Mouse (Mus musculus) MN1 (cell line): ENCODE measurements around the gene 1810062G17Rik.
A peak's percentile ranks its signal among the peaks of the same experiment; 100 is the strongest.

Source experiments
- DNase-seq: peaks from one replicate; pipeline ENCODE4 v3.0.0-alpha.2; 2016; ENCODE audit warnings: low spot score

Gene 1810062G17Rik

GRCm38 (mm10) chr3:36476261-36477155 is 771 bp downstream of the 1810062G17Rik start:
- no peak for DNase-seq

DNA sequence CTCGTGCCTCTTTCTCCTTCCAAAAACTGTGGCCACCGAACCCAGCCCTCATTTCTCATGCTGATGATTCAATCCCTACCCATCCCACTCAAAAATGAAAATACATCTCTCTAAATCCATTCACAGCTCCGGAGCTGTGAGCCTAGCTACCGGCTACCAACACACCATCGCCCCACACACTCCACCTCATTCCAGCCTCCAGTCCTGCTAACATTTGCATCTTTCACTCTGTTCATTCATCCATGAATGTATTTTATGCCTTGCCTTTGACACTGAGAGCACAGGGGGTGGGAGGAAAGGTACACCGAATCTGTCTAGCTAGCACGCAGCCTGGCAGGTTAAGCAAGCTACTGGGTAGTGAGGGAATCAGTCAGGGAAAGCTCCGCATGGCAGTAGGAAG is 3.0 kb downstream of the 1810062G17Rik start:
- no peak for DNase-seq

GRCm38 (mm10) chr3:36480486-36480885 is 4.7 kb downstream of the 1810062G17Rik start:
- no peak for DNase-seq

- peak; percentile 74 for DNase-seq
These were observed 6.0 kb downstream of the 1810062G17Rik start for GRCm38 (mm10) chr3:36481776-36482193.

- no peak for DNase-seq
These were observed 7.2 kb downstream of the 1810062G17Rik start for GRCm38 (mm10) chr3:36482940-36483339.

GRCm38 (mm10) chr3:36484292-36484691 is 8.6 kb downstream of the 1810062G17Rik start:
- no peak for DNase-seq

DNA sequence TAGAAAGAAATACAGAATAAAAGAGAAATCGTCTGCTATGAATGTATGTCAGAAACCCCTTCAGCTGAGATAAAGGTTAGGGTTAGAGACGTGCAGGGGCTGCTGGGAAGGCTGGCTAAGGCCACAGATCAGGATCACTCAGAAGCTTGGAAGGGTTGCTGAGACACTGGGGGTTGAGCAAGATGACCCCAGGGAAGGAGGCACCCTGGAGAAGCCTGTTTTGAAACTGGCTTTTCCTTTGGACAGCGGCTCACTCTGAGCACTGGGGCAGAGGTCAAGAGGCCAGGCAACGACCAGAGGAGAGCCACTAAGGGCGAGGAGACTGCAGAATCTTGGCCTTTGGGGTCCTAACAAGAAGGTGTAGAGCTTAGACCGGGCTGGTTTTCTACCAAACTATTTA is 10.4 kb downstream of the 1810062G17Rik start:
- no peak for DNase-seq

DNA sequence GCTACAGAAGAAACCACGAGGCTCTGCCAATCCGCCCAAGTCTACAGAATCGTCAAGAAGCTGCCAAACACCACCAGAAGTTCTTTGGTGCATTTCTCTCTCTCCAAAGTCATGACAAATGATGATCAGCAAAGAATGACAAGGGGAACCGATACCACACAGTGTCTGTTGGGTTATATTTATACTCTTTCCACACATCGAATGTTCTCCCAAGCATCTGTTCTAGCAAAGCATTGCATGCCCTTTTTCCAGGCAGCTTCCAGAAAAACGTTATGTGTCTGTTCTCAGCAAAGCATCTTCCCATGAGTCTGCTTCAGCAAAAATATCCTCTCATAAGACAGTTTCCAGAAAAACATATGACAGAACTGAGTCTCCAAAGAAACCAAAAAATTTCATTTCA is 11.1 kb downstream of the 1810062G17Rik start:
- no peak for DNase-seq

- DNase-seq = no peak
These were observed 12.6 kb downstream of the 1810062G17Rik start for GRCm38 (mm10) chr3:36488367-36488766.

- DNase-seq = no peak
These were observed 13.3 kb downstream of the 1810062G17Rik start for GRCm38 (mm10) chr3:36488899-36489589.

- no peak for DNase-seq
These were observed 13.8 kb downstream of the 1810062G17Rik start for GRCm38 (mm10) chr3:36489590-36489910.

GRCm38 (mm10) chr3:36491535-36491934 is 15.8 kb downstream of the 1810062G17Rik start:
- DNase-seq = no peak

DNA sequence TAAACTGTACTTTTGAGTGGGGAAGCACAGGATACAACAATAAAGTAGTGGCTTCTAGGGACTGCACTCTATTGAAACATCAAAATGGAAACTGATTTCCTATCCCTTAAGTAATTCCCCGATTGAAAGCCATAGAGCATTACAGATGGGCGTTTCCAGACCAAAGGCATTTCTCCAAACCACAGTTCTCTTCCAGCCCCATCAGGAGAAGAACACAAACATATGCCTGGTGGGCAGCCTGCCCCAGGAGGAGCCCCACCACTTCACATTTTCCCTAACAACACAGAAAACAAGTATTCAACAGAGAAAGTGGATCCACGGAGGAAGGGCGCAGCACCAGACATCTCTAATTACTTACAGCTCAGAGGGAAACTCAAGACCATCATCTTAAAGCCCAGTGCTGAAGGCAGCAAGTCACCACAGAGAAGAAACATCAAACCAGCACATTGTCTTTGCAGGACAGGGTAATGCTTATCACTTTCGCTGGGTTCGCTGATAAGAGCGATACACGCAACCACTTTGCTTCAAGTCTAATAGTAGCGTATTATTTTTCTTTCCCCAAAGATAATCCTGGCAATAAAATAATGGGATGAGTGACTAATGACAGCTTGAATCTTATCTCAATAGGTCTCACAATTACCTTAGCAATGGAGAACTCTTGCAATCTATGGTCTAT is 17.1 kb downstream of the 1810062G17Rik start:
- no peak for DNase-seq

DNA sequence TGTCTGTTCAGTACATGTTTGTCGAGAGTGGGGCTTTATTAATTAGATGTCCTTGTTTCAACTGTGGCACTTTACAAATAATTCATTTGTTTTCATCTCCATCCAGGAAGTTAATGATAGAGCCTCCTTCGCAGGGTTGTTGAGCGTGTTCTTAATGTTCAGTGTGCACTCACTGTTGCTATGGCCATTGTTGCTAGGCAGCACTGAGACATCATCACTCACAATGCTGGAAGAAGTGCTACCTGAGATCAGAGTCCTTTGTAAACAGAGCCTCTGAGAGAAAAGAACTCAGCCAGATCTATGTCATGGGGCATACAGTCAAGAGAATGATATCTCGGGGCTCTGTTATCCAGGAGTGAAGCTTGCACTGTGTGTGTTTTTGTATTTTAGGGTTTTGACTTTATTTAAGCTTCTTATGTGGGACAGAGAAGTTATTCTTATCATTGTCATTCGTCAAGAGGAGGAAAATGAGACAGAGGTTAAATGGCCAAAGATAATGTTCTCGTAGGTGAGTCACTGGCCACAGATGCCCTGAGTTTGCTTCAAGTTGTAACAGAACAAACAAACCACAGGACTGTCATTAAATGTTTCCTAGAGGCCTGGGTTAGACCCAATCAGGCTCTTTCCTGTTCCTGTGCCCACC is 18.0 kb downstream of the 1810062G17Rik start:
- no peak for DNase-seq

DNA sequence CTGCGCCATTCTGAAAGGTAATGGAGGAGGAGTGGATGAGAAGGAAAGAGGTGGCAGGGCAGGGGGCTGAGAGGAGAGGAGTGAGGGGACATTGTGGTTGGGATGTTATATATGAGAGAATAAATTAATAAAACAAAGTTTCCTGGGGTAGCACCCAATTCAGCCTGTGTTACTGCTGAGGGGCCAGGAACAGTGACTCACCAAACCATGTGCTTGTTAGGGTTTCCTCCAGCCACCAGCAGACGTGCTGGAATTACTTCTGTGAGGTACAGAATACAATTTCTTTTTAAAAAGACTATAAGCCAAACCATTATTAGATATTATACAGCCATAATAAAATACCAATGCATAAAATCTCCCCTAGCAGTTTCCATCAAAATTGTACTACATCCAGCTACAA is 18.9 kb downstream of the 1810062G17Rik start:
- no peak for DNase-seq

- peak; percentile 95 for DNase-seq
These were observed 19.7 kb downstream of the 1810062G17Rik start for GRCm38 (mm10) chr3:36495436-36495835.

DNA sequence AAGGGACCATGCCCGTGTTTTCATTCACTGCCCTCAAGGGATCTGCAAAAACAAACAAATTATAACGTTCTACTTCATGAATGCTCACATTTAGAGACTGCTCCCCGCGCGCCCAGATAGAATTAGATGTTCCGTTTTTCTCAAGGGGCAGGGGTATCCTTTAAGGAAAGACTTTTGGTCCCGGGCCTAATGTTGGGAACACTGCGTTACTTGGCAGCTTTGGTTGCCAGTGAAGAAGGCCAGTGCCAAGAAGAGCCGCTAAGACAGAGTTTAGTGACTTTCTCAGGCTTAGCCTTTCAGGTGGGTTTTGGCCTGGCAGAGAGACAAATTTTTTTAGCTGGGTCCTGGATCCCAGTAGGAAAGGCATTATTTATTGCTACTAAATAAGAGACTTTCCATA is 20.5 kb downstream of the 1810062G17Rik start:
- no peak for DNase-seq

DNA sequence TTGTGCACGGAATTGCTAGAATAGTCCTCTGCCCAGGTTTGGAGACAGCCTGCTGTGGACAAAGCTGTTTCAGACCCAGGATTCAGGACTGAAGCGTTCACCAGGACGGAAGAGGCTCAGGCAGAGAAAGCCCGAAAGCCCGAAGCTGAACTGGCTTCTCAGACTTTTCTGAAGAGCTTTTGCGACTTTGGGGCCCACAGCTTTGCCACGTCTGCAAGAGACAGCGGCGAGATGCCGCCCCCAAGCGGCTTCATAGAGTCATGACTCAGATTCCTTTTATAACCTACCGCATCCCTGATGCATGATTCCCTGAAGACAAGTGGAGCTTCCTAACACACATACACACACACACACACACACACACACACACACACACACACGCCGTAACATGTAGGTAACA is 21.0 kb downstream of the 1810062G17Rik start:
- DNase-seq = peak; percentile 82

DNA sequence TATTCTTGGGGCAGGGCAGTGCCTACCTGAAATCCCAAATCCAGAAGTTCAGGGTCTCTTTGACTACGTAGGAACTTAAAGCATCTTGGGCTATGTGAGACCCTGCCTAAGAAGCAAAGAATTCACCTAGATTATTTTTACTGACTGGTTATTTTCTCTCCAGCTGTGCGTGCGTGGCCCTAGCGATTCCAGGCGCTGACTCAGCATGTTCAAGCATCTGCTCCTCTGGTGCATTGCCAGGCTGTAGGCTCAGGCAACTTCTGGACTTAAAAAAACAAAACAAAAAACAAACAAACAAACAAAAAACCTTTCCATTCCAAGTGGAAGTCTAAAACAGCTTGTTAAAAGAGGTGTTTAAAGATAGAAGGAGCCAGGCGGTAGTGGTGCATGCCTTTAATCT is 22.5 kb downstream of the 1810062G17Rik start:
- no peak for DNase-seq

GRCm38 (mm10) chr3:36499418-36499817 is 23.7 kb downstream of the 1810062G17Rik start:
- DNase-seq = no peak

DNA sequence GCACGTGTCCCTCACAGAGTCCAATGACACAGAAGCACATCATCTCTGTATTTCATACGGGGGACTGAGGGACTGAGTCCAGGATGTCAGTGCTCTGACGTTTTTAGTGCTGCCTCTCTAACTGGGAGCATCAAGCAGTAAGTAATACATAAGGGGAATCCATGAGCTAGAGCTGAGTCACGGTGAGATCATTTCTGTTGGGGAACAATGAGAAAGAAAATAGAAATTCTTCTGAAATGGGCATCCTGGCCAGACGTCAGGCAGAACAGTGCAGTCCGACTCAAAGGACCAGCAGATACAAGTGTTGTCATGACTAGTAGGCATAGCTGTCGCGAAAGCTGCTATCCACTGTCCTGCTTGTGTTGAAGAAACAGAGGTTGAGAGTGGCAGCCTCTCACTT is 25.2 kb downstream of the 1810062G17Rik start:
- DNase-seq = no peak

- DNase-seq = no peak
These were observed 25.8 kb downstream of the 1810062G17Rik start for GRCm38 (mm10) chr3:36501546-36501945.
